Mouse (Mus musculus): Measurements from ENCODE around the gene Gm42417.

DNA sequence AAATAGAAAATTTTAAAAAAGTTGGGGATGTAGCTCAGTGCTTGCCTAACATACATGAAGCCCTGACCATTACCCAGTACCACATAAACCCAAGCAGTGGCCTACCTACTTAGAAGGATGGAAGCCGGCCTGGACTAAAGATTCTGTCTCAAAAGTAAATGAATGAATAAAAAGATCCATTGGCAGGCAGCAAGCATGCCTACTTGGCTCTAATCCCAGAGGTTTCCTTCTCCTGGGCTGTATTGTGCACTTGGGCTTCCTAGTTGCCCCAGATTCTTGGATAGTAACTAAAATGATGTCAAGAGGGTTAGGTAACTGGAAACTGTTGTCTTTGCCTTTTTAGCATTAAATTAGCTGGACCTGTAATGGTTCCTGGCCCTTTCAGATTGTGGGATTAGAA is 25.9 kb downstream of the Gm42417 start:
- TF ChIP-seq CTCF (IDR thresholded peaks at IDR 0.05; ENCODE audit: low read depth, low read length) (no peak), EP300 (IDR thresholded peaks at IDR 0.05; ENCODE audit: insufficient read depth, low read depth, low read length) (no peak), POLR2A (IDR thresholded peaks at IDR 0.05; ENCODE audit: insufficient read depth, low read length) (no peak)
